ENCODE assay signal across 19 mouse cellular contexts in genomic region chr2:127332807-127333570, GRCm38 (mm10). TPM values are rescaled to one million over a fixed set of nuclear protein-coding genes. Genes with fewer than 3 reads are reported as not detected.
DNase-seq lines count a peak whose midpoint lies in the region; ATAC-seq and TF ChIP-seq lines count a peak whose summit lies in the region.
"Had no signal": no experiment of that assay in that cellular context is flagged by ENCODE, and none has a peak within 500 bp of the region (broad histone marks: within the 10 kb centered on the region; RNA-seq: fewer than 3 reads in every experiment).

No protein-coding gene starts in this region.

- CTCF ChIA-PET in Patski (lab: Charles Lee): interaction anchor here (1.2 kb wide), 1 partner anchor 29 kb away, joined by 3 read pairs; the partner anchor contains the start of gene Adra2b

- no peak for TF ChIP-seq CTCF in gastrocnemius, adult 2 months (IDR thresholded peaks at IDR 0.05)
- TF ChIP-seq CTCF in Patski (IDR thresholded peaks at IDR 0.05): no peak

- H3K36me3 ChIP-seq in splenic B cell, adult 2 months (ENCODE audit: control insufficient read depth, insufficient read depth, low read length, poor library complexity, severe bottlenecking): peaks cover 13% of the 10 kb centered on the region
- H3K36me3 ChIP-seq in hindbrain, embryonic 10.5 days: no peaks in the 10 kb centered on the region
- H3K36me3 ChIP-seq: embryonic facial prominence, embryonic 10.5 days; lung, embryonic 15.5 days; midbrain, embryonic 15.5 days had no signal

- in situ Hi-C loops in Patski (cut with MboI; ENCODE audit: low pct_unique_long_range_greater_than_20kb): no loop called here

- no peak for ATAC-seq in Patski
- ATAC-seq: hindbrain, embryonic 16.5 days; midbrain, embryonic 15.5 days had no signal

- no peak overlapping the region for H3K27ac ChIP-seq in gastrocnemius, adult 2 months
- H3K27ac ChIP-seq in hindbrain, embryonic 10.5 days: no peak overlapping the region
- H3K27ac ChIP-seq: embryonic facial prominence, embryonic 10.5 days; lung, embryonic 15.5 days; midbrain, embryonic 15.5 days had no signal

- POLR2A ChIA-PET in Patski (lab: Charles Lee): interaction anchor here (1.0 kb wide), 1 partner anchor 9 kb away, joined by 3 read pairs; no protein-coding TSS in a partner anchor

- DNase-seq in gastrocnemius, adult 2 months: peak; percentile 14
- DNase-seq in gastrocnemius, postnatal 10 days: no peak
- DNase-seq in 416B (ENCODE audit: low read depth) (peak; percentile 61), Patski (ENCODE audit: low read depth, low spot score) (peak; percentile 57)
- DNase-seq in splenic B cell, adult 2 months (ENCODE audit: low read depth, low spot score): peak; percentile 57
- DNase-seq in frontal cortex, postnatal 36 days (ENCODE audit: low spot score in 2 of 2): no peak
- DNase-seq in right cerebral cortex, postnatal 36 days (ENCODE audit: low spot score in 2 of 2): no peak
- DNase-seq in hindbrain, embryonic 10.5 days (ENCODE audit: low spot score): no peak
- DNase-seq: adrenal gland, postnatal 14 days; heart, adult 18-20 months; kidney, adult 9 months had no signal

- H3K4me1 ChIP-seq in hindbrain, embryonic 10.5 days (replicated peaks): peaks cover 23% of the 10 kb centered on the region

- 74% methylated on average over 14 of the region's 14 CpGs for WGBS in hindbrain, embryonic 10.5 days

- no peaks in the 10 kb centered on the region for H3K9me3 ChIP-seq in hindbrain, embryonic 10.5 days
- H3K9me3 ChIP-seq: embryonic facial prominence, embryonic 10.5 days; lung, embryonic 15.5 days; midbrain, embryonic 15.5 days had no signal

- no peaks in the 10 kb centered on the region for H3K27me3 ChIP-seq in Patski
- no peaks in the 10 kb centered on the region for H3K27me3 ChIP-seq in splenic B cell, adult 2 months (ENCODE audit: control insufficient read depth, insufficient read depth, low read length, poor library complexity, severe bottlenecking)
- H3K27me3 ChIP-seq in hindbrain, embryonic 10.5 days (ENCODE audit: insufficient read depth, poor library complexity, severe bottlenecking): peaks cover 46% of the 10 kb centered on the region

- no peak overlapping the region for H3K4me3 ChIP-seq in gastrocnemius, adult 2 months
- H3K4me3 ChIP-seq in hindbrain, embryonic 10.5 days: no peak overlapping the region
- H3K4me3 ChIP-seq: embryonic facial prominence, embryonic 10.5 days; lung, embryonic 15.5 days; midbrain, embryonic 15.5 days had no signal

- intact Hi-C loops in gastrocnemius, adult 2 months (cut with DNase I): no loop called here

RNA-seq across cellular contexts. Expression of gene Dusp2, which starts 3.0 kb away (rescaled TPM):
- 1 to 10 TPM in 1 of 2 experiments, under 1 TPM in 1; 0.59 to 1.2 TPM for total RNA-seq in gastrocnemius, adult 2 months (2021)
- total RNA-seq in gastrocnemius, postnatal 10 days (2021): 1 to 10 TPM; 2.6 TPM
- 7.0 TPM for polyA plus RNA-seq in Patski (2021)
- polyA plus RNA-seq in hindbrain, embryonic 10.5 days (2016; fragmentation: Nextera tagmentation; extraction: Ambion mirVana): 5.2 and 5.7 TPM in 2 replicates

RNA-seq across cellular contexts. Expression of gene Astl, which starts 5.5 kb away (rescaled TPM):
- under 1 TPM in 1 of 2 experiments, not detected in 1; 0.25 TPM for total RNA-seq in gastrocnemius, adult 2 months (2021)
- total RNA-seq in gastrocnemius, postnatal 10 days (2021): under 1 TPM in 1 of 2 experiments, not detected in 1; 0.16 TPM
- not detected for polyA plus RNA-seq in Patski (2021)
- polyA plus RNA-seq in hindbrain, embryonic 10.5 days (2016; fragmentation: Nextera tagmentation; extraction: Ambion mirVana): not detected in 2 replicates
- total RNA-seq: adrenal gland, postnatal 14 days; heart, adult 18-20 months; layer of hippocampus, adult 8-10 months; left cerebral cortex, postnatal 14 days had no signal
- polyA plus RNA-seq: heart, postnatal 0 days; hindbrain, embryonic 16.5 days; lung, embryonic 15.5 days; midbrain, embryonic 15.5 days; neural tube, embryonic 14.5 days had no signal

RNA-seq across cellular contexts. Expression of gene Adra2b, which starts 30.0 kb away (rescaled TPM):
- total RNA-seq in gastrocnemius, adult 2 months (2021): under 1 TPM; 0.39 to 0.69 TPM
- 1 to 10 TPM; 1.4 to 1.8 TPM for total RNA-seq in gastrocnemius, postnatal 10 days (2021)
- not detected for polyA plus RNA-seq in Patski (2021)
- 2.3 and 3.0 TPM in 2 replicates for polyA plus RNA-seq in hindbrain, embryonic 10.5 days (2016; fragmentation: Nextera tagmentation; extraction: Ambion mirVana)

Comparison
In these comparisons a context has a peak if more than half of its experiments do, and no peak if none do; other contexts are left out.
1. DNase-seq: peak in gastrocnemius, adult 2 months (single experiment), 416B (single experiment), Patski (single experiment) and splenic B cell, adult 2 months (single experiment); none in gastrocnemius, postnatal 10 days (single experiment), frontal cortex, postnatal 36 days (0 of 2), right cerebral cortex, postnatal 36 days (0 of 2) and hindbrain, embryonic 10.5 days (single experiment).